Mouse (Mus musculus) layer of hippocampus, postnatal 36 days (tissue): Measurements from ENCODE around the gene Foxred2. TPM values are rescaled to one million over a fixed set of nuclear protein-coding genes. Genes with fewer than 3 reads are reported as not detected.

Source experiments
- DNase-seq, 2 experiments: peaks; one replicate each; pipeline ENCODE4 v3.0.0; 2022
- total RNA-seq, 2 experiments: library from RNA; stranded (reverse); gene quantifications; 2 replicates each; pipeline ENCODE4 v1.2.3; 2021

The Foxred2 gene
- total RNA-seq, 2 experiments from 2014 or later = 10.5 to 11.8 TPM

GRCm38 (mm10) chr15:77915287-77915686 is 41.2 kb downstream of the Foxred2 start:
- no peak for DNase-seq

GRCm38 (mm10) chr15:77914507-77914906 is 42.0 kb downstream of the Foxred2 start:
- no peak for DNase-seq

- no peak for DNase-seq
Measured at GRCm38 (mm10) chr15:77913054-77913453, 43.5 kb downstream of the Foxred2 start.

- no peak for DNase-seq
Measured at GRCm38 (mm10) chr15:77912585-77912984, 43.9 kb downstream of the Foxred2 start.

GRCm38 (mm10) chr15:77912048-77912447 is 44.5 kb downstream of the Foxred2 start:
- no peak for DNase-seq

- no peak for DNase-seq
Measured at GRCm38 (mm10) chr15:77911065-77911464, 45.5 kb downstream of the Foxred2 start.

GRCm38 (mm10) chr15:77907646-77908518 is 48.6 kb downstream of the Foxred2 start:
- no peak for DNase-seq

- no peak for DNase-seq
Measured at GRCm38 (mm10) chr15:77906545-77906944, 50.0 kb downstream of the Foxred2 start.

- no peak for DNase-seq
Measured at GRCm38 (mm10) chr15:77906081-77906480, 50.4 kb downstream of the Foxred2 start.

GRCm38 (mm10) chr15:77905275-77905970 is 51.1 kb downstream of the Foxred2 start:
- DNase-seq = no peak

GRCm38 (mm10) chr15:77904363-77904892 is 52.1 kb downstream of the Foxred2 start:
- no peak for DNase-seq

GRCm38 (mm10) chr15:77903176-77903575 is 53.3 kb downstream of the Foxred2 start:
- DNase-seq = no peak

GRCm38 (mm10) chr15:77894926-77895325 is 61.6 kb downstream of the Foxred2 start:
- DNase-seq = no peak

- DNase-seq = no peak
Measured at GRCm38 (mm10) chr15:77893292-77893691, 63.2 kb downstream of the Foxred2 start.

- DNase-seq = no peak
Measured at GRCm38 (mm10) chr15:77892420-77892819, 64.1 kb downstream of the Foxred2 start.

GRCm38 (mm10) chr15:77891766-77892165 is 64.8 kb downstream of the Foxred2 start:
- DNase-seq = no peak

Other genes with a start within 250 kb of the Foxred2 start
- gene Apol9b, start 227.7 kb downstream of the Foxred2 start, total RNA-seq = not detected
- 1 to 10 TPM; 4.0 to 6.7 TPM for gene Apol8, start 199.7 kb downstream of the Foxred2 start, total RNA-seq
- gene Myh9, start 114.5 kb downstream of the Foxred2 start, total RNA-seq = 100 to 1,000 TPM in 1 of 2 experiments, 10 to 100 TPM in 1; 92.4 to 103 TPM
- 100 to 1,000 TPM; 125 to 135 TPM for gene Txn2, start 27.7 kb downstream of the Foxred2 start, total RNA-seq
- 100 to 1,000 TPM in 1 of 2 experiments, 10 to 100 TPM in 1; 96.9 to 102 TPM for gene Eif3d, start 14.1 kb upstream of the Foxred2 start, total RNA-seq
- gene Cacng2, start 163.3 kb upstream of the Foxred2 start, total RNA-seq = 10 to 100 TPM; 36.1 to 37.5 TPM
- 10 to 100 TPM; 19.9 to 20.3 TPM for gene Ift27, start 217.4 kb upstream of the Foxred2 start, total RNA-seq
- 10 to 100 TPM; 52.0 to 62.7 TPM for gene Pvalb, start 249.7 kb upstream of the Foxred2 start, total RNA-seq